Mouse (Mus musculus) heart, embryonic 14.5 days (tissue): ENCODE measurements around the gene Gspt1. TPM values are rescaled to one million over a fixed set of nuclear protein-coding genes. Genes with fewer than 3 reads are reported as not detected.
A peak's percentile ranks its signal among the peaks of the same experiment; 100 is the strongest.

ENCODE experiments used
- microRNA counts: library from miRNA; unstranded; fragments of <30 nt; microRNA quantifications from one replicate; lab custom pipeline; 2016
- microRNA-seq: library from miRNA; unstranded; fragments of <30 nt; microRNA quantifications from one replicate; pipeline ENCODE4, GENCODE M21; 2016
- polyA plus RNA-seq: library from polyadenylated mRNA; unstranded; fragments of >200 nt; fragmentation: Nextera tagmentation; extraction: Ambion mirVana; gene quantifications from 2 replicates; pipeline ENCODE4 v1.2.1, GENCODE M21; 2014

Gene Gspt1
- polyA plus RNA-seq, 1 experiment from 2014 or later, result 58.1 TPM

MicroRNAs within 50 kb of the gene (microRNA counts, 519-probe panel; counts per million panel counts)
- 322 counts per million, percentile 70 among the panel's probes with 10 or more counts for microRNA mmu-miR-1945 (lab: Ali Mortazavi, UCI)

Small RNA genes within 50 kb of the gene (microRNA-seq; reads per million reads assigned to microRNA genes)
- gene Mir1945, result 2.8 reads per million, percentile 3 among the genes with 10 or more reads in this experiment

Other genes starting within 250 kb of the Gspt1 start
- gene Snn, start 193.4 kb downstream of the Gspt1 start, polyA plus RNA-seq, result 50.4 and 52.4 TPM in 2 replicates
- gene Litaf, start 188.2 kb downstream of the Gspt1 start, polyA plus RNA-seq, result 71.8 and 75.7 TPM in 2 replicates
- gene Txndc11, start 119.7 kb downstream of the Gspt1 start, polyA plus RNA-seq, result 31.9 and 33.8 TPM in 2 replicates
- 70.6 and 72.1 TPM in 2 replicates for gene Zc3h7a, start 77.9 kb downstream of the Gspt1 start, polyA plus RNA-seq
- 119 and 124 TPM in 2 replicates for gene Rsl1d1, start 51.0 kb downstream of the Gspt1 start, polyA plus RNA-seq
- not detected in 2 replicates for gene Tnfrsf17, start 59.5 kb upstream of the Gspt1 start, polyA plus RNA-seq
- 7.4 and 7.7 TPM in 2 replicates for gene Snx29, start 68.6 kb upstream of the Gspt1 start, polyA plus RNA-seq